Mouse (Mus musculus) hindbrain, postnatal 0 days (tissue): Measurements from ENCODE around the gene Slc35a3. TPM values are rescaled to one million over a fixed set of nuclear protein-coding genes. Genes with fewer than 3 reads are reported as not detected.

ENCODE experiments used
- ATAC-seq: fragments of 200-750 bp; cut with Nextera tagmentation; 2 replicates; pipeline ENCODE4 v1.8.0; 2017; ENCODE audit warnings: mild to moderate bottlenecking, moderate TSS enrichment, moderate library complexity
- DNase-seq: peaks from one replicate; pipeline ENCODE4 v3.0.0-alpha.2; 2015; ENCODE audit warnings: low spot score
- H3K27ac ChIP-seq: fragments of 300-500 bp; sonication (generic); 2 replicates; pipeline ENCODE4 v1.5.1; 2014; ENCODE audit warnings: mild to moderate bottlenecking
- H3K27me3 ChIP-seq: fragments of 300-500 bp; sonication (generic); 2 replicates; pipeline ENCODE4 v1.6.1; 2014; ENCODE audit warnings: low read length, mixed read lengths; ENCODE audit not compliant: insufficient read depth
- H3K36me3 ChIP-seq: fragments of 300-500 bp; sonication (generic); 2 replicates; pipeline ENCODE4 v1.6.1; 2014; ENCODE audit warnings: low read length, mixed read lengths; ENCODE audit not compliant: insufficient read depth
- H3K4me1 ChIP-seq: fragments of 300-500 bp; sonication (generic); 2 replicates; pipeline ENCODE4 v1.6.1; 2014; ENCODE audit warnings: antibody characterized with exemption, low read length, mixed read lengths; ENCODE audit not compliant: insufficient read depth
- H3K4me2 ChIP-seq: fragments of 300-500 bp; sonication (generic); 2 replicates; pipeline ENCODE4 v1.6.1; 2014; ENCODE audit warnings: low read depth, mild to moderate bottlenecking, low read length, moderate library complexity, mixed read lengths
- H3K4me3 ChIP-seq: fragments of 300-500 bp; sonication (generic); 2 replicates; pipeline ENCODE4 v1.5.1; 2014; ENCODE audit warnings: low read length
- H3K9ac ChIP-seq: fragments of 300-500 bp; sonication (generic); replicated peaks from 2 replicates; pipeline ENCODE4 v1.6.1; 2014; ENCODE audit warnings: mild to moderate bottlenecking, low read length, moderate library complexity, mixed read lengths
- H3K9me3 ChIP-seq: fragments of 300-500 bp; sonication (generic); 2 replicates; pipeline ENCODE4 v1.6.1; 2016; ENCODE audit warnings: low read length, mixed read lengths
- CTCF ChIP-seq: IDR thresholded peaks from 2 replicates; pipeline ENCODE4 v1.5.1; 2016; ENCODE audit warnings: antibody characterized with exemption, control low read depth, low read depth
- WGBS: fragments of 180-500 bp; shearing (Covaris S2); extraction: QIAGEN DNeasy Blood & Tissue Kit; methylation state at CpG from one replicate; pipeline ENCODE4 v1.1.7; 2014; 5-methylcytosine and 5-hydroxymethylcytosine counted together
- polyA plus RNA-seq: library from polyadenylated mRNA; unstranded; fragments of >200 nt; fragmentation: Nextera tagmentation; extraction: Ambion mirVana; gene quantifications from 2 replicates; pipeline ENCODE4 v1.2.1, GENCODE M21; 2015
- total RNA-seq: library from RNA; depleted of rRNA; stranded (reverse); fragments of >200 nt; gene quantifications from 2 replicates; pipeline ENCODE4 v1.2.3, GENCODE M21; 2014; rRNA removed

The Slc35a3 gene
- total and polyA plus RNA-seq, 2 experiments from 2014 or later, result 7.0 to 15.9 TPM

DNA sequence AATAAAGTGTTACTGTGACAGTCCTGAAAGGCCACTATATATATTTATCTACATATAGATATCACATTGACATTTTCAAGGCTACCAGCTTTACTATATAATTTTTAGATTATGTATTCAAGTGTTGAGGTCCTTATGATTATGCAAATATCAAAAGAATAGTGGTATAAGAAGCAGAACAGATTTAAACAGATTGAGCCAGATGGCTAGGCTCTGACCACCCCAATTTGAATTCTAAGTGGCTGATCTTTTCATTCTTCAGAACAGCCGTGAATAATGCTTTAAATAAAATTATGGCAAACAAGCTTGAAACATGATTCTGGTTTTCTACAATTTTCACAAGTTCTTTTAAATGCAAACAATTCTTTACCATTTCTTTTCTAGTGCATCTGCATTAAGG, 81.2 kb downstream of the Slc35a3 start:
- Histone ChIP-seq H3K9me3 (no peaks in the 10 kb centered on the region), H3K4me3 (no peak overlapping the region), H3K9ac (no peak overlapping the region), H3K27ac (no peak overlapping the region), H3K4me1 (no peaks in the 10 kb centered on the region), H3K27me3 (no peaks in the 10 kb centered on the region), H3K36me3 (peaks cover 32% of the 10 kb centered on the region), H3K4me2 (no peak overlapping the region)
- TF ChIP-seq CTCF, result no peak
- WGBS, result 55% methylated on average over 1 of the region's 1 CpGs
- DNase-seq (no peak), ATAC-seq (no peak)

GRCm38 (mm10) chr3:116622641-116623040, 90.0 kb downstream of the Slc35a3 start:
- ATAC-seq (no peak), DNase-seq (no peak)
- no peak overlapping the region for H3K4me2 ChIP-seq
- no peak overlapping the region for H3K27ac ChIP-seq
- H3K9ac ChIP-seq, result no peak overlapping the region
- H3K36me3 ChIP-seq, result no peaks in the 10 kb centered on the region; the same call in 1 of the 2 replicates
- no peak for TF ChIP-seq CTCF
- H3K27me3 ChIP-seq, result no peaks in the 10 kb centered on the region
- no peaks in the 10 kb centered on the region for H3K9me3 ChIP-seq
- H3K4me1 ChIP-seq, result no peaks in the 10 kb centered on the region
- 95% methylated on average over 7 of the region's 7 CpGs for WGBS
- no peak overlapping the region for H3K4me3 ChIP-seq

DNA sequence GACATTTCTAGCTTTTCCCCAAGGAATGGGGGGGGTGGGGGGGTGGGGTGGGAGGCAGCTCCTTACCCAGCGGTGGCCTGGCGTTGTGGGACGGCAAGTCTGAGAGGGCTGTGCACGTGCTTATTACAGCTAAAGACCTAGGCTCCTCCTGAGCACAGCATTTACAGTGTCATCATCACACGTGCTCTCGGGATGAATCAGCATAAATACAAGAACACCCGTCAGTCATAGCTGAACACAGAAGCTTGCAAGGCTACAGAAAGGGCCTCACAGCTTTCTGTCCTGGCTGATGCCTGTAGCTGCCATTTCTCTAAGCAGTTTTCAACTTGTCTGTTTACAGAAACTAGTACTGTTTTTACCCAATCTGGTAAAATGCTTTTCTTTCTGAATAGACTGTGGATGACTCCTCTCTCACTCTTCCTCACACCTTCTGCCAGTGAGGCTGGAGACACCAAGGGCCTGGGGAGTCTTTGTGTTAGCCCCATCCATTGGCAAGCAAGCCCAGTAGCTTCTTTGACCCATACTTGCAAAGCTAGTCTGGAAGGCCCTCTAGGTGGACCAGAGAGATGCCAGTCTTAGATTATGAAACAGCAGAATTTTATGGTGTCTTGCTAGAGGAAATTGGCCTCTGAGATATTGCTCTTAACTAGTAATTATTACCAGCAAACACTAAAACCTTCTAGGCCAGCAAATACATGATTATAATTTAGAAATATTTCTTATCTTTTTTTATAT, 91.8 kb downstream of the Slc35a3 start:
- no peak for TF ChIP-seq CTCF
- WGBS, result 95% methylated on average over 7 of the region's 7 CpGs

More for the DNA sequence above, 91.8 kb downstream of the Slc35a3 start:
- ATAC-seq (no peak), DNase-seq (no peak)
- Histone ChIP-seq H3K4me2 (no peak overlapping the region), H3K4me1 (no peaks in the 10 kb centered on the region), H3K9me3 (no peaks in the 10 kb centered on the region), H3K27ac (no peak overlapping the region), H3K36me3 (peaks cover 1% of the 10 kb centered on the region; the same call in 1 of the 2 replicates), H3K4me3 (no peak overlapping the region), H3K27me3 (no peaks in the 10 kb centered on the region), H3K9ac (no peak overlapping the region)

Other genes starting within 250 kb of the Slc35a3 start
- 70.9 and 77.8 TPM in 2 replicates for gene Rtca, start 204.6 kb downstream of the Slc35a3 start, total RNA-seq
- 132 and 138 TPM in 2 replicates for gene Rtca, start 204.6 kb downstream of the Slc35a3 start, polyA plus RNA-seq
- 9.7 and 36.1 TPM in 2 replicates for gene Dbt, start 199.8 kb downstream of the Slc35a3 start, total RNA-seq
- 13.8 and 14.8 TPM in 2 replicates for gene Dbt, start 199.8 kb downstream of the Slc35a3 start, polyA plus RNA-seq
- gene Lrrc39, start 149.9 kb downstream of the Slc35a3 start, total RNA-seq, result 0.05 TPM in 1 of 2 replicates, not detected in the other
- 0.30 and 0.33 TPM in 2 replicates for gene Lrrc39, start 149.9 kb downstream of the Slc35a3 start, polyA plus RNA-seq
- 7.0 and 7.7 TPM in 2 replicates for gene Sass6, start 117.8 kb downstream of the Slc35a3 start, total RNA-seq
- 9.6 and 10.0 TPM in 2 replicates for gene Sass6, start 117.8 kb downstream of the Slc35a3 start, polyA plus RNA-seq
- gene Trmt13, start 98.2 kb downstream of the Slc35a3 start, total RNA-seq, result 5.1 and 7.2 TPM in 2 replicates
- gene Trmt13, start 98.2 kb downstream of the Slc35a3 start, polyA plus RNA-seq, result 19.6 and 19.9 TPM in 2 replicates
- 40.4 and 49.3 TPM in 2 replicates for gene Mfsd14a, start 50.2 kb downstream of the Slc35a3 start, total RNA-seq
- gene Mfsd14a, start 50.2 kb downstream of the Slc35a3 start, polyA plus RNA-seq, result 53.4 and 55.6 TPM in 2 replicates
- gene Gm43191, start 31.6 kb downstream of the Slc35a3 start, total RNA-seq, result not detected in 2 replicates
- gene Gm43191, start 31.6 kb downstream of the Slc35a3 start, polyA plus RNA-seq, result not detected in 2 replicates
- 14.3 and 16.1 TPM in 2 replicates for gene Agl, start 95.3 kb upstream of the Slc35a3 start, total RNA-seq
- gene Agl, start 95.3 kb upstream of the Slc35a3 start, polyA plus RNA-seq, result 13.6 and 13.9 TPM in 2 replicates
- gene Frrs1, start 146.6 kb upstream of the Slc35a3 start, total RNA-seq, result 3.3 and 4.1 TPM in 2 replicates
- gene Frrs1, start 146.6 kb upstream of the Slc35a3 start, polyA plus RNA-seq, result 5.0 and 6.0 TPM in 2 replicates